Mouse (Mus musculus) gastrocnemius, postnatal 36 days (tissue): ENCODE results near the gene Olfr920. TPM values are rescaled to one million over a fixed set of nuclear protein-coding genes. Genes with fewer than 3 reads are reported as not detected.

ENCODE experiments used
- DNase-seq, 2 experiments: peaks; one replicate each; pipeline ENCODE4 v3.0.0; 2022
- intact Hi-C: fragments of 180-260 bp; cut with DNase I; formaldehyde crosslinking; loops from one replicate; pipeline ENCODE4 v1.15.1; 2025
- long read RNA-seq, 2 experiments: library from polyadenylated mRNA; stranded (forward); transcript quantifications; one replicate each; pipeline ENCODE4 v2.0.0; 2021
- total RNA-seq, 2 experiments: library from RNA; stranded (reverse); gene quantifications; 2 replicates each; pipeline ENCODE4 v1.2.3; 2021

Olfr920 gene
- under 1 TPM in 1 of 2 experiments, not detected in 1; 0.05 TPM for total RNA-seq
- long read RNA-seq, experiment 1, result 0 reads
- long read RNA-seq, experiment 2, result 0 reads

GRCm38 (mm10) chr9:38751999-38752398 is at the start of gene Olfr920:
Olfr920 (plus strand) TSS chr9:38752299.
- intact Hi-C loops, result no loop called here
- no peak for DNase-seq

GRCm38 (mm10) chr9:38718102-38718501 is 34.0 kb upstream of the Olfr920 start, which contains the start of gene Vwa5a:
Vwa5a (plus strand) TSS chr9:38718268.
- DNase-seq, result no peak
- intact Hi-C loops, result no loop called here

DNA sequence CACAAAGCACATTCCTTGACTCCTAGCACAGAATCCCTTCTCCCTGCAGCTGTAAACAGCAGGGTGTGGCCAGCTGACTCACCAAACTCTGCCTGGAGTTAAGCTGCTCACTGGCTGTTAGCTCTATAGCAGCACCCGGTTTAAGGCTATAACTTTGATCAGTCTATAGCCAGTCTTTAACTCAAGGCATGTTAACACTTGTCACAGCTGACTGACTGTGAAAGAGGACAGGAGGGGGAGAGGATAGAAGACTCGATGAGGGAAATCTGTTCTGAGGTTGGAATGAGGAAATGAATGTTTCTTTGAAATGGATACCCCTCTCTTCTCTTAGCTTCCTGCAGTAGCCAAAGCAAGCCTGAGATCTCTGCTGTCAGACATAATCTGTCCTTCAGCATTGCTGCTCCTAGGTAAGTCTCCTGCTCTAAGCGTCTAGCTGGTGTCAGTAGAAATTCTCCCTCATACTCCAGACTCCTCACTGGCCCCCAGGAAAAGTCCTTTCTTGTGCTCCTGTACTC is 33.1 kb upstream of the Olfr920 start:
- DNase-seq, result no peak
- intact Hi-C loops, result no loop called here

GRCm38 (mm10) chr9:38724044-38724443 is 28.1 kb upstream of the Olfr920 start:
- no peak for DNase-seq
- intact Hi-C loops, result no loop called here

DNA sequence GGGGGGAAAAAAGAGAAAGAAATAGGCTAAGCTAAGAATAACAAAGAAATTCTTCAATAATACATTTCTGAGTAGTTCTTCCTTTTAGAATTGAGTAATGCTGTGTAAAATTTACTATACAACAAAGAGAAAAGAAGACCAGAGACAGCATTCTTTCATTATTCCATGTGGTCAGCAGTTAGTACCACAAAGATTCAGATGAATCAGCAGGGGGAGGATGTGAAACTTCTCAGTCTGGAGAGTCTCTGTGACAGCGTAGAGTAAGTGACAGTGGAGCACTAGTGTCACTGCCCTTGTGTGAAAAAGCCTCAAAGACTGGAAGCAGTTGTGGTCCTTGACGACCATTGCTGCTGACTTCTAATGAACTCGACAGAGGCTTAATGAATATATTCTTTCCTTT is 23.9 kb upstream of the Olfr920 start:
- DNase-seq, result no peak

GRCm38 (mm10) chr9:38741408-38741807 is 10.7 kb upstream of the Olfr920 start:
- DNase-seq, result no peak
- intact Hi-C loops, result no loop called here

More for the DNA sequence above, 23.9 kb upstream of the Olfr920 start:
- intact Hi-C loops, result no loop called here

DNA sequence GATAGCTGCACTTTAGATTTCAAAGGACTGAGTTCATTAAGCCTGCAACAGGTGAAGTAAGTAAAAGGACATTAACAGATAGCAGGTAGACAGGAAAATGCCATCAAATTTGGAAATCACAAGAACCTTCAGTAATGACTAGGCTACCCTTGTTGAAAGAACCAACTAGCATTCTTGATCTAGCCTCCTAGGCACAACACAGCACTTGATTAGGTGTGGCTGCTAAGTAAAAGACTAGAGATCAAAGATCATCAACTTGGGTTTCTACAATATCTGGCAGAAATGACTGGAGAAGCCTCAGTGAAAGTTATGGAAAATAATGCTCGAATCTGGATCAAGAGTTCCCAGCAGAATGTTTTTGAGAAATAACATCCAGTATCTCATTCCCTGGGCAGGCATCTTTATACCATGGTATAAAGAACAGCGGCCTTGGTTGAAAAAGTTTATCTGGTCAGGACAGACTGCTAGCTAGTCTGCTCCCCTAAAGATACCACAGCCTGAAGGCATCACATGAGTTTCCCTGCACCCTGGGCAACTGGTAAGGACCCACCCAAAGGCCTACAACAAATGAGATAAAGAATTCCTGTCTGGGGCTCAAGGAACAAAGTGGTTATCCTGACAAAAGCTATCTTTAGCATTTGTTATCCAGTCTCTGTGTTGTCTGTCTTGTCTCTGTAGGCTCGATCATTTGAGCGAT is 7.3 kb upstream of the Olfr920 start:
- intact Hi-C loops, result no loop called here
- no peak for DNase-seq

- intact Hi-C loops, result no loop called here
- no peak for DNase-seq
Observed at GRCm38 (mm10) chr9:38772768-38773167, 20.7 kb downstream of the Olfr920 start, which contains the start of gene Olfr921. Olfr921 (plus strand) TSS chr9:38773068.

DNA sequence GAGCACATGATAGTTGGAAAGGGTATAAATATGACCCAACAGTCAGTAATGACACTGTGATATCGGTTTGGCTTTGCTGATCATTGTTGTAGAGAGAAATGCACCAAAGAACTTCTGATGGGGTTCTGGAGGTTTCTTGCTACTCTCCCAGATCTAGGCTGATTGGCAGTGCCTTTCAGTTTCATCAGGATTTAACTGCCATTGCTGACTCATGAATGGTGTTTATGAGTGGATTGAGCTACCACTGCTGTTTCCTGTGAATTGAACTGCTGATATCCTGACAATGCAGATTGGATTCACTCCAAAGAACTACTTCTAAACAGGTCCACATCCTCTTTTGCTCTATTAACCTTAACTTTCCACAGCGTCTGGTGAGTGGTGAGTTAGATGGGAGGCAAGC is 40.6 kb downstream of the Olfr920 start:
- DNase-seq, result no peak
- intact Hi-C loops, result no loop called here

- DNase-seq, result no peak
- intact Hi-C loops, result no loop called here
Observed at GRCm38 (mm10) chr9:38805696-38806095, 53.6 kb downstream of the Olfr920 start.

Other genes with a start within 250 kb of the Olfr920 start
- gene Olfr911-ps1, start 230.7 kb upstream of the Olfr920 start, total RNA-seq, result not detected
- gene Olfr910, start 214.4 kb upstream of the Olfr920 start, total RNA-seq, result not detected
- not detected for gene Olfr912, start 172.1 kb upstream of the Olfr920 start, total RNA-seq
- not detected for gene Olfr913, start 159.5 kb upstream of the Olfr920 start, total RNA-seq
- gene Olfr914, start 147.2 kb upstream of the Olfr920 start, total RNA-seq, result not detected
- not detected for gene Olfr916, start 92.4 kb upstream of the Olfr920 start, total RNA-seq
- not detected for gene Olfr917, start 86.5 kb upstream of the Olfr920 start, total RNA-seq
- gene Olfr918, start 77.7 kb upstream of the Olfr920 start, total RNA-seq, result not detected
- gene Olfr919, start 48.6 kb upstream of the Olfr920 start, total RNA-seq, result not detected
- gene Vwa5a, start 34.0 kb upstream of the Olfr920 start, total RNA-seq, result 10 to 100 TPM; 12.3 to 14.1 TPM
- not detected for gene Olfr921, start 20.8 kb downstream of the Olfr920 start, total RNA-seq
- gene Olfr922, start 62.3 kb downstream of the Olfr920 start, total RNA-seq, result not detected
- gene Olfr923, start 74.2 kb downstream of the Olfr920 start, total RNA-seq, result not detected
- gene Olfr924, start 92.2 kb downstream of the Olfr920 start, total RNA-seq, result not detected
- not detected for gene Olfr26, start 102.8 kb downstream of the Olfr920 start, total RNA-seq
- gene Olfr926, start 124.8 kb downstream of the Olfr920 start, total RNA-seq, result not detected
- gene Olfr930, start 177.5 kb downstream of the Olfr920 start, total RNA-seq, result not detected
- gene Olfr933, start 220.0 kb downstream of the Olfr920 start, total RNA-seq, result not detected
- not detected for gene Olfr934, start 236.0 kb downstream of the Olfr920 start, total RNA-seq
- not detected for gene Olfr935, start 247.4 kb downstream of the Olfr920 start, total RNA-seq